Mouse (Mus musculus) neural tube, embryonic 10.5 days (tissue): ENCODE results near the gene Tpm4.
A peak's percentile ranks its signal among the peaks of the same experiment; 100 is the strongest.
"Not testable (repeated sequence)": the region's sequence is repeated elsewhere in the genome, so short reads cannot be mapped to it uniquely, and the experiment has no call there.

Source experiments
- DNase-seq: peaks from one replicate; pipeline ENCODE4 v3.0.0-alpha.2; 2017; ENCODE audit warnings: low spot score; ENCODE audit errors: extremely low spot score

The Tpm4 gene

GRCm38 (mm10) chr8:72134756-72135445, at the start of gene Tpm4:
TSS of gene Tpm4 (plus strand) at chr8:72134975.
- DNase-seq: peak; percentile 86

GRCm38 (mm10) chr8:72087611-72088010, 47.2 kb upstream of the Tpm4 start:
- DNase-seq: not testable (repeated sequence)

- not testable (repeated sequence) for DNase-seq
These were observed 38.1 kb upstream of the Tpm4 start for GRCm38 (mm10) chr8:72096721-72097120.

GRCm38 (mm10) chr8:72099377-72100103, 35.2 kb upstream of the Tpm4 start:
- not testable (repeated sequence) for DNase-seq

- no peak for DNase-seq
These were observed 29.6 kb upstream of the Tpm4 start for GRCm38 (mm10) chr8:72105165-72105564.

GRCm38 (mm10) chr8:72106740-72107139, 28.0 kb upstream of the Tpm4 start, which contains the start of gene Olfr374:
TSS of gene Olfr374 (plus strand) at chr8:72107040.
- DNase-seq: no peak

- DNase-seq: no peak
These were observed 23.9 kb upstream of the Tpm4 start for GRCm38 (mm10) chr8:72110876-72111275.

- DNase-seq: no peak
These were observed 22.3 kb upstream of the Tpm4 start for GRCm38 (mm10) chr8:72112486-72112885.

GRCm38 (mm10) chr8:72115202-72115601, 19.6 kb upstream of the Tpm4 start:
- DNase-seq: no peak

GRCm38 (mm10) chr8:72118616-72119015, 16.2 kb upstream of the Tpm4 start:
- no peak for DNase-seq

GRCm38 (mm10) chr8:72121486-72121885, 13.3 kb upstream of the Tpm4 start:
- DNase-seq: not testable (repeated sequence)

- DNase-seq: no peak
These were observed 12.8 kb upstream of the Tpm4 start for GRCm38 (mm10) chr8:72121997-72122396.

- DNase-seq: no peak
These were observed 6.9 kb upstream of the Tpm4 start for GRCm38 (mm10) chr8:72127834-72128233.

- no peak for DNase-seq
These were observed 3.5 kb upstream of the Tpm4 start for GRCm38 (mm10) chr8:72131251-72131650.

GRCm38 (mm10) chr8:72131901-72132300, 2.9 kb upstream of the Tpm4 start:
- no peak for DNase-seq

GRCm38 (mm10) chr8:72132417-72132816, 2.4 kb upstream of the Tpm4 start:
- DNase-seq: no peak

GRCm38 (mm10) chr8:72132891-72133290, 1.9 kb upstream of the Tpm4 start:
- no peak for DNase-seq

- no peak for DNase-seq
These were observed 1.3 kb upstream of the Tpm4 start for GRCm38 (mm10) chr8:72133507-72133906.

GRCm38 (mm10) chr8:72135446-72136301, 899 bp downstream of the Tpm4 start:
- DNase-seq: peak; percentile 81

GRCm38 (mm10) chr8:72136302-72136978, 1.7 kb downstream of the Tpm4 start:
- DNase-seq: peak; percentile 71

GRCm38 (mm10) chr8:72137431-72137830, 2.7 kb downstream of the Tpm4 start:
- DNase-seq: no peak
